Mouse (Mus musculus) small intestine, adult 2 months (tissue): Measurements from ENCODE around the gene Mark1.

ENCODE experiments used
- CTCF ChIP-seq: fragments of 200-500 bp; IDR thresholded peaks from 2 replicates; pipeline ENCODE4 v1.5.1; 2012; ENCODE audit warnings: low read depth, mild to moderate bottlenecking, control low read depth, inconsistent platforms, low read length, moderate library complexity, mixed read lengths; ENCODE audit not compliant: insufficient replicate concordance, insufficient read length; ENCODE audit errors: extremely low read depth
- POLR2A ChIP-seq: fragments of 200-500 bp; IDR thresholded peaks from 2 replicates; pipeline ENCODE4 v1.6.1; 2012; ENCODE audit warnings: low read depth, mild to moderate bottlenecking, control low read depth, inconsistent platforms, low read length, moderate library complexity

DNA sequence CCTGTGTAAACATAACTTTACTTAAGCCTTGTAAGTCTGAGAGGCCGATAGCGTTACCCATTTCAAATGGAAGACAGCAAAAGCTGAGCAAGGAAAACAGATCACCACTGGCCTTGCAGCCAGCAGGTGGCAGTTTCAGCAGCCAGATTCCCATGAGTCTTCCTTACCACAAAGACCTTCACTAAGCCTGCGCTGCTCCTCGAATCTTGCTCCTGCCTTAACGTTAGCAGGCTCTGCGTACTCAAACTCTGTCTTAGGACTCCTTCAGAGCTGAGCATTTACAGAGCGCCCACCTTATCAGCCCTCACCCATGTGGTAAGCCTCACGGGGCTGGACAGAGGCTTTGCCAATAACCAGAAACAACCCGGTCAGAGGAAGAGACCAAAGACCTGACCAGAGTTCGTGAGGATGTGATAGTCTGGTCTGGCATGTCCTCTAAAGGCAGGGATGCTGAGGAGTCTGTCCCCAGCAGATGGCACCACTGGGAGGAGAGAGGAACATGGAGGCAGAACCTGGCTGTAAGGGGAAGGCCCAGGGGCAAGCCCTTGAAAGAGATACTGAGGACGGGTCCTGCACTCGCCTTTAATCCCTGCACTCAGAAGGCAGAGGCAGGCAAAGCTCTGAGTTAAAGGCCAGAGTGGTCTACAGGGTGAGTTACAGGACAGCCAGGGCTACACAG, 33.5 kb downstream of the Mark1 start:
- TF ChIP-seq CTCF: peak; percentile 24; the same call in 1 of the 2 replicates
- TF ChIP-seq POLR2A: no peak
